Mouse (Mus musculus) ovary, postnatal 14 days (tissue): ENCODE data around the gene Tmem43.

ENCODE experiments used
- DNase-seq: peaks from one replicate; pipeline ENCODE4 v3.0.0; 2022; ENCODE audit warnings: low spot score

The Tmem43 gene

DNA sequence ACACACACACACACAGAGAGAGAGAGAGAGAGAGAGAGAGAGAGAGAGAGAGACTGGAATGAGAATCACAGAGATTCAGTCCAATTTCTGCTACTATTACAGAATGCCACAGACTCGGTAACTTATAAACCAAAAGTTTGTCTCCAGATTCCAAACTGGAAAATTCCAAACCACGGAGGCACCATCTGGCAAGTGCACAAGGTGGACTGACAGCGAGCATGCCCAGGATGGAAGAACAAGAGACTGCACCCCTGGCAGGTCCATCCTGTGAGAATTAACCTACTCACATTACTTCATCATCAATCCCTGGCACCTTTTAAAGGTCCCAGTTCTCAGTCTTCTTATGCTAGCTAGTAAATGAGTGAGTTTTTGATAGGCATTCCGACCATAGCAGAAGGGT, 60.8 kb downstream of the Tmem43 start:
- no peak for DNase-seq

DNA sequence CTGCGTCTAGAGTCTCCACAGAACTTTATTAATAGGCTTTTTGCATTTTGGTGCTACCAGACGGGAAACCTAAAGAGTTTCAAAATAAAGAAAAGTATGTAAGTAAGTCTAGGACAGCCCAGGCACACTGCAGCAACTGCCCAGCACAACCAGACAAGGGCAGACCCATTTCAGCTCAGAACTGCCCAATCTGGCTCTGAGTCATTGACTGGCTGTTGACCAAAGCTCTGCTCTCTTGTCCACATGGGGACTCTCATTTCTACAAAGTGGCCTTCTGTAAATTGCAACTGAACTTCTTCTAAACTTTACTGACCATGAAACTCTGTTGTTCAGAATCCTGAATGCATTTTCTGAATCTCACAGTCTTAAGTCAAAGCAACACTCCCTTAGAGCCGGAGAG, 61.7 kb downstream of the Tmem43 start:
- DNase-seq = no peak

DNA sequence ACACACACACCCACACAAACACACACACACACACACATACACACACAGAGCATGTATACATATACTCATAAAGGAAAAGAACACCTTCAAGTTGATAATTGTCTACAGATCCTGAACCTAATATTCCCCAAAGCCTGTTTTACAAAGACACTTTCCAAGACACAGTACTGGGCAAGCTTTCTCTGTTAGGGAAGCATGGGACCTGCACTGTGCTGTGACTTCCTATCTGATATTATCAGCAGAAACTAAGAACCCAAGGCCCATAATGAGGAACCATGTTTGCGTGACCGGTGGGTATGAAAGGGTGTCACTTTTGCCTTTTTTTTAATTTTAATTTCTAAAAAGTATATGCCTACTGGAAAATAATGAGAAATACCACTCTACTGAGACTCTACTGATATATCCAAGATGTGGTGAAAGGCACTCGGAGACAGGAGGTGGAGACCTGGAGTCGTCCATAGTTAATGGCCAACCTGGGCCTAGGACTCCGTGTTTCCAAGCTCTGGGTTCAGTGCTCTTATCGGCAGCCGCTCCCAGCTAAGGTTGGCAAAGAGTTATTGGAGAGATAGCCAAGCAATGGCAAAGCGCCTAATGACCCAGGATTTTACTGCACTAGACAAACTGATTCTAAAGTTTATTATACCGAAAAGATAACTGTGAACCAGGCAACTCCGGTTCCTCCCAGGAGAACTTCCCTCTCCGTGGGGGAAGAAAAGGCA, 62.7 kb downstream of the Tmem43 start:
- no peak for DNase-seq
